Mouse (Mus musculus) right cerebral cortex, postnatal 10 days (tissue): ENCODE data around the gene Vps33a.

Experiments used
- DNase-seq, 2 experiments: peaks; one replicate each; pipeline ENCODE4 v3.0.0; 2021; ENCODE audit warnings: low spot score in 2 of 2

The Vps33a gene

GRCm38 (mm10) chr5:123572357-123573186 is at the start of gene Vps33a:
Gene Vps33a, minus strand, starts transcription at chr5:123573038.
- DNase-seq: peak; percentile 99

GRCm38 (mm10) chr5:123622421-123622820 is 49.6 kb upstream of the Vps33a start:
- DNase-seq: no peak

DNA sequence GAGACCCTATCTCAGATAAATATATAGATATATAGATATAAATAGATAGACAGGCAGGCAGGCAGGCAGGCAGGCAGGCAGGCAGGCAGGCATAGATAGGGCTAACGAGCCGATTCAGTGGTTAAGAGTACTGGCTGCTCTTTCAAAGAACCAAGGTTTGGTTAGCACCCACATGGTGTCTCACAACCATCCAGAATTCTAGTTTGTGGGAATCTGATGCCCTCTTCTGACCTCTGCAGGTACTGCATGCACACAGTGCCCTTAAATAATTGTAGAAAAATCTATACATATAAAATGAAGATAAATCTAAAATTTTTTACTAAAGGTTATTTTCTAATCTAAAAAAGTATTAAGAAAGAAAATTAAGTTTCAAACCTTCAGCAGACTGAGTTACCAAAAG is 45.7 kb upstream of the Vps33a start:
- DNase-seq: no peak

DNA sequence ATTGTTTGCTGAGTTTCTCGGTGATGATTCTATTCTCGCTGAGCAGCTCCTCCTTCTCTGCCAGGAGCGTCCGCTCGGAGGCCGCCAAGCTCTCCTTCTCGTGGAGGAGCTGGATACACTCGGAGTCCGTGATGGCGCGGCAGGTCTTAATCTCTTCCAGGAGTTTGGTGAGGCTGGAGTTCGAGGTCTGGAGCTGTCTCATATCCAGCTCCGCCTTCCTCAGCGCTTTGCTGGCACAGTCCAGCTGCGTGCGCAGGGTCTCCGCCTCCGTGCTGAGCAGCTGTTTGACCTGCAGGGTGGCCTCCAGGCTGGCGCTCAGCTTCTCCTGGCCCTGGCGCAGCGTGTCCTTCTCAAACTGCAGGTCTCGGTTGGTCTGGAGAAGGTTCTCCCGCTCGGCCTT is 41.4 kb upstream of the Vps33a start:
- DNase-seq: no peak

- peak; percentile 90 to 92 for DNase-seq
Measured at GRCm38 (mm10) chr5:123609843-123610242, 37.0 kb upstream of the Vps33a start.

GRCm38 (mm10) chr5:123609416-123609815 is 36.6 kb upstream of the Vps33a start:
- no peak for DNase-seq

DNA sequence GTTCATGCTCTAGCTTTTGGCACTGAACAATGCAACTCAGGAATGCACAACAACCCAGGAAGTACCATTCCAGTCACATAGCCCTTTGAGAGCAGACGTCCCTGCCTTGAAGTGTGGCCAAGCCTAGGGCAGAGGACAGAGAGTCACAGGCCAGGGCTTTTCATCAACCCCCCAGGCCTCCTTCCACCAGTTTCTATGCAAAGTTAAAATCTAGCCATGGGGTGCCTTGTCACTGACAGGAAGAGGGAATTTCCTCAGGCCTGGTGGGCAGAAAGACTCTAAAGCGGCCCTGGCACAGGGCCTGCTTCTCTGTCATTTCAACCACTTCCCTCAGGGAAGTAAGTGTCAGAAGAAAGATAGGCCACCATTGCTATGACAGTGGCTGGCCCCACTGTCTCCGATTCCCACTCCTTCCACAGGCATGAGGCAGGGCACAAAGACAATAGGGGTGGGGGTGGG is 34.4 kb upstream of the Vps33a start:
- no peak for DNase-seq

- peak; percentile 68 to 86 for DNase-seq
Measured at GRCm38 (mm10) chr5:123603496-123603895, 30.7 kb upstream of the Vps33a start.

DNA sequence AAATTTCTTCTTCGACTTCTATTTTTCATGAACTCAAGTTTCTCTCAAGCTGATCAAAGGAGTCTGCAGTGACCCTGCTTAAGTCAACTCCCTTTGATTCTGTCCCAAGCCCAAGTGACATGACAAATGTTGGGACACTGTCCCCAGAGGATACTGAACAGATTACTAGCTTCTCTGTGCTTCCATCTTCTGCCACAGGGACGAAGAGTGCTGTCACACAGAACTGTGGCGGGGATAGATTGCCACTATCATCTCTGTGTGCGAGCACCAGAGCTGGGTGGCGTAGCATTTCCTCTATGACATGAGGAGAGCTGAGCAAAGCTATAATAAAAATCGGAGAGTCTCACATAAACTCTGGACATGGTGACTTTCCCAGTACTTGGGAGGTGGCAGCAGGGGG is 29.3 kb upstream of the Vps33a start:
- no peak for DNase-seq

- DNase-seq: peak in 1 of 2 experiments; percentile 18
Measured at GRCm38 (mm10) chr5:123599319-123599718, 26.5 kb upstream of the Vps33a start.

DNA sequence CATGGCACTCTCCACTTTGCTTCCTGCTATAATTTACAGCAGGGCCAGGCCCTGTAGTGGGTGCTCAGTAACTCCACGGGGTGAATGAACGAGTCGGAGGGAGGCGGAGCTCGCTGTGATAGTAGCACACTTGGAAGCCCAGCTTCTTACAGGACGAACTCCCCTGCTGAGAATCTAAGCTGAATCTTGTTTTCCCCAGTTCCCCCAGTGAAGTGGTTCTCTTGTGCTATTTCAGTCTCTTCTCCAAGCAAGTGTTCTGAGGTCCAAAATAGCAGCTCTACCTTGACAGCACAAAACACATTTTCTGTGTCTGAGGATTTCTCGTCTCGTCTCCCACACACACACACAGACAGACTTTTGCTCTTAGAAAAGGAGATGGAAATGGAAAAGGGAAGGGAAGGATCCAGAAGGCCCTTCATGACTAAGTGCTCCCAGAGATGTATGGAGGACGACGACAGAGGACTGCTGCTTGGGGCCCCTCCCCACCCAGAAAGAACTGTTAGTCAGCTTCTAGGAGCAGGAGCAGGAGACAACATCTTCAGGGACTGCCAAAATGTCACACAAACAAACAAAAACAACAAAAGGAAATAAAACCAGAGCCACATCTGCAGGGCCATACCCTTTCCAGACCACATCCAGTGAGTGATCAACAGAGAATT is 20.9 kb upstream of the Vps33a start:
- no peak for DNase-seq

DNA sequence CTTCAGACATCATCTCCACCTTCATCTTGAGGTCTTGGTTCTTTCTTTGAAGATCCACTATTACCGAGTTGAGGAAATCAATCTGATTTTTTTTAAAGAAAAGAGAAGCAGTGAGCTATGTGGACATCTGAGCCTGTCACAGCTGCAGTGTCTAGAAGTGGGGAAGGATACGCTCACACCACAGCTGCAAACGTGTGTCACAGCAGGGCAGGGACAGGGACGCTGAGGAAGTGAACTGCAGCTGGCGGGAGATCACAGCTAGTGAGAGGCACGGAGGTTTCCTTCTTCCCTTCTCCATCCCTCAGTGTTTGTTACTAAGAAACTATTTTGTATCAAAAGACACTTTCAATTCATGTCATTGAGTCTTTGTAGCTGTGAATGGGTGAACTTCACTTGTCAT is 7.2 kb upstream of the Vps33a start:
- no peak for DNase-seq

DNA sequence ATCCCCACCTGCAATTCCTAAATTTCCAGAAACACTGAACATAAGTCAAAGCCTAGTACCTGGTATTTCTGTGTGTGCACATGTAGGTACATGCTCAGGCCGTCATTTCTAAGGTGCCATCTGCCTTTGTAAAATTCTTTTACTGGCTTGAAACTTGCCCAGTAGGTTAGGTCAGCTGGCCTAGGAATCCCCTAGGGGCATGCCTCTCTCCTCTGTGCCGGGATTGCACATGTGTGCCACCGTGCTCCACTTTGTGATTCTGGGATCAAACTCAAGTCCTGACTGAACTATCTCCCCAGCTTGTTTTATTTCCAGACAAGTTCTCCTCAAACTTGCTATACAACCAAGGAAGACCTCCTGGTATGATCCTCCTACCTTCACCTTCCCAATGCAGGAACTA is 3.9 kb upstream of the Vps33a start:
- DNase-seq: no peak

GRCm38 (mm10) chr5:123573362-123573761 is 524 bp upstream of the Vps33a start:
- DNase-seq: no peak

DNA sequence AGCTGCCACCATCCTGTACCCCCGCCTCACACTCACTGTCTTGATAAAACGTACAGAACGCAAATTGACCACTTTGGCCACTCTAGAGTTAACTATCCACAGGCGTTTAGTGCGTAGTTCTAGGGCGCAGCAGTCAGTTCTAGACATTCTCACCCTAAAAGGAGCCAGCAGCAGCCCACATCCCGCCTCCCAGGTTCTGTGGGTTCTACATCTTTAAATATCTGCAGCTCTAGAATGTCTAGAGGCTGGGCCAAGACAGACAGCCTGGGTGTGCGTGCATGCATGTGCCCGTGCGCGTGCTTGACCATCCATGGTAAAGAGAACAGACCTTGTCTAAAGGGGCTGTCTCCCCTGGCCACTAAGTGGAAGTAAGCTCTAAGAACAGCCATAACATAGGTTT is 11.7 kb downstream of the Vps33a start:
- DNase-seq: peak in 1 of 2 experiments; percentile 15

- peak in 1 of 2 experiments; percentile 18 for DNase-seq
Measured at GRCm38 (mm10) chr5:123559588-123559987, 13.2 kb downstream of the Vps33a start.

GRCm38 (mm10) chr5:123556451-123556850 is 16.4 kb downstream of the Vps33a start:
- DNase-seq: peak; percentile 77 to 84

- peak in 1 of 2 experiments; percentile 15 for DNase-seq
Measured at GRCm38 (mm10) chr5:123555693-123556092, 17.1 kb downstream of the Vps33a start.

- no peak for DNase-seq
Measured at GRCm38 (mm10) chr5:123533801-123534200, 39.0 kb downstream of the Vps33a start.

- DNase-seq: peak; percentile 15 to 20
Measured at GRCm38 (mm10) chr5:123530056-123530455, 42.8 kb downstream of the Vps33a start.

DNA sequence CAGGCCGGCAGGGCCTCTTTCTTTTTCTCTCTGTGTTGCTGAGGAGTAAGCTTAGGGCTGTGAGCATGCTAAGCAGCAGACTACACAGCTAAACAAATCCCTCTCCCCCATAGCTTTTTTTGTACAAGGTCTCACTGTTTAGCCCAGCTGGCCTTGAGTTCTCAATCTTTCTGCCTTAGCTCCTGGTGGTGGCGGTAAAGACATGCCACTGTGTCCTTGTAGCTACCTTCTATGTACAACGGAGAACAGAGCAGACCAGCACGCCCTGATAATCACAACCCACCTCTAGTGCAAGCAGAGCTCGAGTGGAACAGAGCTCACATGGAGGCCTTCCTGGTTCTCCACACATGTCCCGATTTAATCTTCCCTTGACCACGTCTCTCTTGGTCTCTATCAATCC is 44.2 kb downstream of the Vps33a start:
- peak; percentile 18 to 27 for DNase-seq

- peak; percentile 11 to 18 for DNase-seq
Measured at GRCm38 (mm10) chr5:123525916-123526495, 46.8 kb downstream of the Vps33a start.

DNA sequence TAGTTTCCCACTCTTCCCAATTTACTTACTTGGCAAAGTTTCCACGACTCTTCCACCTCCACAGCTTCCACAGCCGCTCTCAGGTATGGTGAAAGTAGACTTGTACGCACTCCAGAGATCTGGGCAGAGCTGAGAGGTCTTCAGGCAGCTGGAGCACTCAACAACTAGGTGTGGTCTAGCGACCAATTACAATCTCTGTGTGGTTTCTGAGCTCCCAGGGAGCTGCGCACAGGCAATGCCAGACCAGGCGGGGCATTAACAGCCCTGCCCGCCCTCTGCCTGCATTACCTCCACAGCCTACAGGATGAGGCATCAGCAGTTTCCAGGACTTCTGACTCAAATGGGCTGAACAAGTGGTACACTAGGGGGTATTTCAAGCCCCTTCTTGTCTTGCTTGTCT is 47.6 kb downstream of the Vps33a start, which contains the start of gene Gm49027:
TSS of gene Gm49027 (minus strand) at position 208 of the 400 bp plus-strand sequence.
- DNase-seq: peak; percentile 17 to 24
